Mouse (Mus musculus): ENCODE results near the gene Patj. TPM values are rescaled to one million over a fixed set of nuclear protein-coding genes. Genes with fewer than 3 reads are reported as not detected.
A peak's percentile ranks its signal among the peaks of the same experiment; 100 is the strongest.

Patj gene
- total RNA-seq, 1 experiment: 17.7 TPM

GRCm38 (mm10) chr4:98436664-98437363 is 41.2 kb downstream of the Patj start:
- in situ Hi-C loops (cut with MboI; ENCODE audit: low sequenced_read_pairs in 2 of 2, unreplicated experiment in 2 of 2): no loop called here
- DNase-seq (ENCODE audit: low read depth, low spot score): no peak
- no peaks in the 10 kb centered on the region; the same call in 1 of the 2 replicates for H3K36me3 ChIP-seq (ENCODE audit: control insufficient read depth, insufficient read depth, low read length, poor library complexity, severe bottlenecking)
- H3K9me3 ChIP-seq (ENCODE audit: control insufficient read depth, insufficient read depth, low read depth, low read length): no peaks in the 10 kb centered on the region
- no peak overlapping the region for H3K4me3 ChIP-seq (ENCODE audit: insufficient read depth in 1 of 2, low read depth in 1 of 2, low read length in 2 of 2, poor library complexity in 1 of 2, severe bottlenecking in 1 of 2)
- peaks cover 2% of the 10 kb centered on the region in 2 experiments; a peak in 2 of 4 replicates for H3K4me1 ChIP-seq (ENCODE audit: control insufficient read depth in 2 of 2, insufficient read depth in 2 of 2, low read length in 2 of 2, poor library complexity in 1 of 2)
- no peak overlapping the region for H3K9ac ChIP-seq (ENCODE audit: insufficient read depth, low read depth, low read length, poor library complexity, severe bottlenecking)
- no peak overlapping the region for H3K27ac ChIP-seq (ENCODE audit: insufficient read depth, low read depth, low read length, poor library complexity, severe bottlenecking)
- TF ChIP-seq ZC3H11A (IDR thresholded peaks at IDR 0.05; ENCODE audit: borderline replicate concordance, low read depth, low read length) (no peak), ZNF384 (IDR thresholded peaks at IDR 0.05; ENCODE audit: low read depth, low read length) (no peak), CHD2 (IDR thresholded peaks at IDR 0.05; ENCODE audit: low read depth, low read length) (no peak), HCFC1 (IDR thresholded peaks at IDR 0.05; ENCODE audit: borderline replicate concordance, insufficient read depth, low read length) (no peak), MAFK (IDR thresholded peaks at IDR 0.05; ENCODE audit: insufficient read depth, low read depth, low read length) (no peak)

- Histone ChIP-seq H3K4me1 (ENCODE audit: control insufficient read depth in 2 of 2, insufficient read depth in 2 of 2, low read length in 2 of 2, poor library complexity in 1 of 2) (peaks cover 2% of the 10 kb centered on the region in 2 experiments; a peak in 2 of 4 replicates), H3K9ac (ENCODE audit: insufficient read depth, low read depth, low read length, poor library complexity, severe bottlenecking) (no peak overlapping the region), H3K4me3 (ENCODE audit: insufficient read depth in 1 of 2, low read depth in 1 of 2, low read length in 2 of 2, poor library complexity in 1 of 2, severe bottlenecking in 1 of 2) (no peak overlapping the region), H3K27ac (ENCODE audit: insufficient read depth, low read depth, low read length, poor library complexity, severe bottlenecking) (no peak overlapping the region), H3K36me3 (ENCODE audit: control insufficient read depth, insufficient read depth, low read length, poor library complexity, severe bottlenecking) (no peaks in the 10 kb centered on the region), H3K9me3 (ENCODE audit: control insufficient read depth, insufficient read depth, low read depth, low read length) (no peaks in the 10 kb centered on the region)
- in situ Hi-C loops (cut with MboI; ENCODE audit: low sequenced_read_pairs in 2 of 2, unreplicated experiment in 2 of 2): no loop called here
- TF ChIP-seq ZC3H11A (IDR thresholded peaks at IDR 0.05; ENCODE audit: borderline replicate concordance, low read depth, low read length): no peak
- no peak for TF ChIP-seq ZNF384 (IDR thresholded peaks at IDR 0.05; ENCODE audit: low read depth, low read length)
- TF ChIP-seq HCFC1 (IDR thresholded peaks at IDR 0.05; ENCODE audit: borderline replicate concordance, insufficient read depth, low read length): no peak
- TF ChIP-seq CHD2 (IDR thresholded peaks at IDR 0.05; ENCODE audit: low read depth, low read length): no peak
- TF ChIP-seq MAFK (IDR thresholded peaks at IDR 0.05; ENCODE audit: insufficient read depth, low read depth, low read length): no peak
- no peak for DNase-seq (ENCODE audit: low read depth, low spot score)
Observed at GRCm38 (mm10) chr4:98439261-98440005, 43.8 kb downstream of the Patj start.

- H3K9me3 ChIP-seq (ENCODE audit: control insufficient read depth, insufficient read depth, low read depth, low read length): no peaks in the 10 kb centered on the region
- H3K27ac ChIP-seq (ENCODE audit: insufficient read depth, low read depth, low read length, poor library complexity, severe bottlenecking): no peak overlapping the region
- in situ Hi-C loops (cut with MboI; ENCODE audit: low sequenced_read_pairs in 2 of 2, unreplicated experiment in 2 of 2): no loop called here
- H3K9ac ChIP-seq (ENCODE audit: insufficient read depth, low read depth, low read length, poor library complexity, severe bottlenecking): no peak overlapping the region
- H3K4me3 ChIP-seq (ENCODE audit: insufficient read depth in 1 of 2, low read depth in 1 of 2, low read length in 2 of 2, poor library complexity in 1 of 2, severe bottlenecking in 1 of 2): no peak overlapping the region
- TF ChIP-seq HCFC1 (IDR thresholded peaks at IDR 0.05; ENCODE audit: borderline replicate concordance, insufficient read depth, low read length) (no peak), ZNF384 (IDR thresholded peaks at IDR 0.05; ENCODE audit: low read depth, low read length) (no peak), MAFK (IDR thresholded peaks at IDR 0.05; ENCODE audit: insufficient read depth, low read depth, low read length) (no peak), CHD2 (IDR thresholded peaks at IDR 0.05; ENCODE audit: low read depth, low read length) (no peak), ZC3H11A (IDR thresholded peaks at IDR 0.05; ENCODE audit: borderline replicate concordance, low read depth, low read length) (no peak)
- no peaks in the 10 kb centered on the region for H3K36me3 ChIP-seq (ENCODE audit: control insufficient read depth, insufficient read depth, low read length, poor library complexity, severe bottlenecking)
- no peak for DNase-seq (ENCODE audit: low read depth, low spot score)
- H3K4me1 ChIP-seq (ENCODE audit: control insufficient read depth in 2 of 2, insufficient read depth in 2 of 2, low read length in 2 of 2, poor library complexity in 1 of 2): peaks cover 2% of the 10 kb centered on the region in 2 experiments; a peak in 2 of 4 replicates
Observed at GRCm38 (mm10) chr4:98441248-98441647, 45.7 kb downstream of the Patj start.

GRCm38 (mm10) chr4:98444437-98445139 is 49.0 kb downstream of the Patj start:
- Histone ChIP-seq H3K27ac (ENCODE audit: insufficient read depth, low read depth, low read length, poor library complexity, severe bottlenecking) (no peak overlapping the region), H3K4me3 (ENCODE audit: insufficient read depth in 1 of 2, low read depth in 1 of 2, low read length in 2 of 2, poor library complexity in 1 of 2, severe bottlenecking in 1 of 2) (no peak overlapping the region), H3K4me1 (ENCODE audit: control insufficient read depth in 2 of 2, insufficient read depth in 2 of 2, low read length in 2 of 2, poor library complexity in 1 of 2) (no peaks in the 10 kb centered on the region), H3K9me3 (ENCODE audit: control insufficient read depth, insufficient read depth, low read depth, low read length) (no peaks in the 10 kb centered on the region), H3K9ac (ENCODE audit: insufficient read depth, low read depth, low read length, poor library complexity, severe bottlenecking) (no peak overlapping the region), H3K36me3 (ENCODE audit: control insufficient read depth, insufficient read depth, low read length, poor library complexity, severe bottlenecking) (no peaks in the 10 kb centered on the region)
- peak; percentile 13 for DNase-seq (ENCODE audit: low read depth, low spot score)
- TF ChIP-seq HCFC1 (IDR thresholded peaks at IDR 0.05; ENCODE audit: borderline replicate concordance, insufficient read depth, low read length) (no peak), MAFK (IDR thresholded peaks at IDR 0.05; ENCODE audit: insufficient read depth, low read depth, low read length) (no peak), ZNF384 (IDR thresholded peaks at IDR 0.05; ENCODE audit: low read depth, low read length) (no peak), ZC3H11A (IDR thresholded peaks at IDR 0.05; ENCODE audit: borderline replicate concordance, low read depth, low read length) (no peak), CHD2 (IDR thresholded peaks at IDR 0.05; ENCODE audit: low read depth, low read length) (no peak)
- in situ Hi-C loops (cut with MboI; ENCODE audit: low sequenced_read_pairs in 2 of 2, unreplicated experiment in 2 of 2): no loop called here
